Mouse (Mus musculus): ENCODE results near the gene E330009J07Rik. TPM values are rescaled to one million over a fixed set of nuclear protein-coding genes. Genes with fewer than 3 reads are reported as not detected.

Gene E330009J07Rik
- total RNA-seq, 2 experiments from 2014 or later = 57.2 to 65.2 TPM

DNA sequence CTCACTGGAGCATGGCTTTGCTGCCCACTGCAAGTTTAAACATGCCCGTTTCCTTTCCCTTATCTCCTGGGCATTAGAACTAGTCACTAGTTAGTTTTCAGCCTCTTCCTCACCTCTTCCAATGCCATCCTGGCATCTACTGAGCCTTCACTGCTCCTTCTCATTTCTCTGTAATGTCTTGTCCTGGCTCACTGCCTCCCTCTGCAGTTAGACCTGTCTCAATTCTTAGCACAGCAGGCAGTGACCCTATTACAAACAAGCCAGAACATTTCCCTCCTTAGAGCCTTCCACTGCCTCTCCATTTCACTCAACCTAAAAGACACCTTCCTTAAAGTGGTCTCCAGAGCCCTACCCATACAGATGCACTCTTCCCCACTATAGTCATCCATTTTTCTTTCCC lies 45.0 kb downstream of the E330009J07Rik start:
- H3K27ac ChIP-seq = no peak overlapping the region
- intact Hi-C loops (cut with DNase I) = loop anchor here (5.0 kb wide), 1 partner anchor 154 kb away; no protein-coding TSS in a partner anchor
- no peak for DNase-seq (ENCODE audit: extremely low spot score in 1 of 2, low spot score in 2 of 2)
- H3K4me3 ChIP-seq = no peak overlapping the region
- peak; percentile 35 for TF ChIP-seq CTCF (IDR thresholded peaks at IDR 0.05)

GRCm38 (mm10) chr6:40388660-40389059 lies 47.3 kb downstream of the E330009J07Rik start:
- H3K4me3 ChIP-seq = no peak overlapping the region
- no peak for TF ChIP-seq CTCF (IDR thresholded peaks at IDR 0.05)
- no peak overlapping the region for H3K27ac ChIP-seq
- no peak for DNase-seq (ENCODE audit: extremely low spot score in 1 of 2, low spot score in 2 of 2)
- intact Hi-C loops (cut with DNase I) = no loop called here

DNA sequence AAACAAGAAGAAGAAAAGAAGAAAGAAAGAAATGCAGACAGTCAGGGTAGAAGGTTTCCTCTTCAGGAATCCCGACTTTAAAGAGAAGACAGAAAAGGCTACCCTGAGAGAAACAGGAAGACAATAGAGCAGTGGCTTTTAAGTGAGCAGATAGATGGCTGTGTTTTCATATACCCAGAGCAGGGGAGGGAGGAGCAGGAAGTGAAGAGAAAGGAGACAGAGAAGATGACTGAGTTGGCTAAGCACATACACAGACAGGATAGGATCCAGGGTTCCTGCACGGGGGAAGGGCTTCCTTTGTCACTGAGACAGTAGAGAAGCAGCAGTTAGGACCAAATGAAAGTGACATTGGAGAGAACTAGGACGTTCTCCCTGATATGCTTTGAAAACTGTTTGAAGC lies 50.3 kb downstream of the E330009J07Rik start:
- Histone ChIP-seq H3K4me3 (no peak overlapping the region), H3K27ac (no peak overlapping the region)
- no peak for TF ChIP-seq CTCF (IDR thresholded peaks at IDR 0.05)
- DNase-seq (ENCODE audit: extremely low spot score in 1 of 2, low spot score in 2 of 2) = no peak
- intact Hi-C loops (cut with DNase I) = no loop called here

GRCm38 (mm10) chr6:40381908-40382307 lies 54.0 kb downstream of the E330009J07Rik start:
- no peak for TF ChIP-seq CTCF (IDR thresholded peaks at IDR 0.05)
- no peak for DNase-seq (ENCODE audit: extremely low spot score in 1 of 2, low spot score in 2 of 2)
- Histone ChIP-seq H3K4me3 (no peak overlapping the region), H3K27ac (no peak overlapping the region)
- intact Hi-C loops (cut with DNase I) = no loop called here

- TF ChIP-seq CTCF (IDR thresholded peaks at IDR 0.05) = no peak
- no peak overlapping the region for H3K27ac ChIP-seq
- no peak overlapping the region for H3K4me3 ChIP-seq
- intact Hi-C loops (cut with DNase I) = no loop called here
- no peak for DNase-seq (ENCODE audit: extremely low spot score in 1 of 2, low spot score in 2 of 2)
Observed at GRCm38 (mm10) chr6:40380181-40380580, 55.8 kb downstream of the E330009J07Rik start.

DNA sequence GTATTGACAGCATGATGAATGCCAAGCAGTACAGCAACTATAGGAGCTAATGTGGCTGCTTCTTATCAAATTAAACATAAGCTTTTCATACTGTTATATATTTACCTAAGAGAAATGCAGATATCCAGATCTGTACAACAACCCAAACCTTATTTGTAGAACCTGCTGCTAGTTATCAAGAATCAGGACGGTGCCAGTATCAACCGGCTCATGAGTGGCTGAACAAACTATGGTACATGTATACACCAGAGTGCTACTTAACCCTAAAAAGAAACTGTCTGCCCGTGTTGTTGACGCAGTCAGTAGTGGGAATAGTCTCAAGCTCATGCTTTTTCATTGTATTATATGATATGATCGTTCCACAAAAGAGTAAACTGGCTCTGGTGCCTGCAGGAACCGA lies 64.9 kb downstream of the E330009J07Rik start:
- DNase-seq (ENCODE audit: extremely low spot score in 1 of 2, low spot score in 2 of 2) = no peak
- Histone ChIP-seq H3K4me3 (no peak overlapping the region), H3K27ac (no peak overlapping the region)
- TF ChIP-seq CTCF (IDR thresholded peaks at IDR 0.05) = no peak
- intact Hi-C loops (cut with DNase I) = no loop called here

GRCm38 (mm10) chr6:40353360-40353759 lies 82.6 kb downstream of the E330009J07Rik start:
- no peak for DNase-seq (ENCODE audit: extremely low spot score in 1 of 2, low spot score in 2 of 2)
- peak; percentile 23 for TF ChIP-seq CTCF (IDR thresholded peaks at IDR 0.05)
- Histone ChIP-seq H3K27ac (no peak overlapping the region), H3K4me3 (no peak overlapping the region)
- intact Hi-C loops (cut with DNase I) = no loop called here

Other genes with a start within 250 kb of the E330009J07Rik start
- 10 to 100 TPM; 43.1 to 43.9 TPM for gene Agk, start 111.0 kb downstream of the E330009J07Rik start, total RNA-seq (2021)
- gene Wee2, start 3.0 kb upstream of the E330009J07Rik start, total RNA-seq (2021) = under 1 TPM in 1 of 2 experiments, not detected in 1; 0.41 TPM
- gene Ssbp1, start 35.2 kb upstream of the E330009J07Rik start, total RNA-seq (2021) = 10 to 100 TPM; 30.2 to 30.9 TPM
- gene Tas2r137, start 55.1 kb upstream of the E330009J07Rik start, total RNA-seq (2021) = under 1 TPM; 0.32 to 0.33 TPM
- not detected for gene Tas2r108, start 57.4 kb upstream of the E330009J07Rik start, total RNA-seq (2021)
- not detected for gene Prss37, start 83.4 kb upstream of the E330009J07Rik start, total RNA-seq (2021)
- gene Olfr461, start 118.9 kb upstream of the E330009J07Rik start, total RNA-seq (2021) = not detected
- not detected for gene Olfr460, start 133.4 kb upstream of the E330009J07Rik start, total RNA-seq (2021)
- 1 to 10 TPM; 1.2 to 1.4 TPM for gene Clec5a, start 149.7 kb upstream of the E330009J07Rik start, total RNA-seq (2021)
- not detected for gene Tas2r138, start 177.2 kb upstream of the E330009J07Rik start, total RNA-seq (2021)
- gene Mgam, start 192.7 kb upstream of the E330009J07Rik start, total RNA-seq (2021) = under 1 TPM in 1 of 2 experiments, not detected in 1; 0.65 TPM